Mouse (Mus musculus) forebrain, embryonic 12.5 days (tissue): ENCODE measurements around the gene Sorcs2. TPM values are rescaled to one million over a fixed set of nuclear protein-coding genes. Genes with fewer than 3 reads are reported as not detected.

Experiments
- ATAC-seq: fragments of 200-750 bp; cut with Nextera tagmentation; 2 replicates; pipeline ENCODE4 v1.8.0; 2017; ENCODE audit warnings: moderate TSS enrichment; ENCODE audit not compliant: low FRiP score
- H3K27ac ChIP-seq: fragments of 300-500 bp; sonication (generic); 2 replicates; pipeline ENCODE4 v1.5.1; 2016; ENCODE audit warnings: mild to moderate bottlenecking
- H3K27me3 ChIP-seq: fragments of 300-500 bp; sonication (generic); 2 replicates; pipeline ENCODE4 v1.6.1; 2016; ENCODE audit warnings: mild to moderate bottlenecking
- H3K36me3 ChIP-seq: fragments of 300-500 bp; sonication (generic); replicated peaks from 2 replicates; pipeline ENCODE4 v1.6.1; 2016; ENCODE audit warnings: mild to moderate bottlenecking
- H3K4me1 ChIP-seq: fragments of 300-500 bp; sonication (generic); 2 replicates; pipeline ENCODE4 v1.6.1; 2016
- H3K4me2 ChIP-seq: fragments of 300-500 bp; sonication (generic); 2 replicates; pipeline ENCODE4 v1.6.1; 2016; ENCODE audit warnings: mild to moderate bottlenecking, moderate library complexity
- H3K4me3 ChIP-seq: fragments of 300-500 bp; sonication (generic); replicated peaks from 2 replicates; pipeline ENCODE4 v1.5.1; 2016; ENCODE audit warnings: mild to moderate bottlenecking
- H3K9ac ChIP-seq: fragments of 300-500 bp; sonication (generic); 2 replicates; pipeline ENCODE4 v1.6.1; 2016; ENCODE audit warnings: mild to moderate bottlenecking
- H3K9me3 ChIP-seq: fragments of 300-500 bp; sonication (generic); 2 replicates; pipeline ENCODE4 v1.6.1; 2016
- WGBS: fragments of 180-500 bp; shearing (Covaris S2); methylation state at CpG from one replicate; pipeline ENCODE4 v1.1.7; 2016; 5-methylcytosine and 5-hydroxymethylcytosine counted together
- polyA plus RNA-seq: library from polyadenylated mRNA; unstranded; fragments of >200 nt; fragmentation: Nextera tagmentation; extraction: Ambion mirVana; gene quantifications from 2 replicates; pipeline ENCODE4 v1.2.1, GENCODE M21; 2016

Sorcs2 gene
- polyA plus RNA-seq, 1 experiment from 2014 or later, result 11.0 TPM

GRCm38 (mm10) chr5:36368511-36369135, 29.3 kb downstream of the Sorcs2 start:
- no peak overlapping the region for H3K9ac ChIP-seq
- WGBS, result 78% methylated on average over 7 of the region's 7 CpGs
- H3K4me1 ChIP-seq, result peaks cover 37% of the 10 kb centered on the region
- H3K4me3 ChIP-seq, result no peak overlapping the region
- no peak overlapping the region for H3K4me2 ChIP-seq
- H3K27ac ChIP-seq, result peak overlapping the region; percentile 59; the same call in 1 of the 2 replicates
- no peak for ATAC-seq
- no peaks in the 10 kb centered on the region for H3K36me3 ChIP-seq
- no peaks in the 10 kb centered on the region for H3K9me3 ChIP-seq
- peaks cover 1% of the 10 kb centered on the region; the same call in 1 of the 2 replicates for H3K27me3 ChIP-seq

DNA sequence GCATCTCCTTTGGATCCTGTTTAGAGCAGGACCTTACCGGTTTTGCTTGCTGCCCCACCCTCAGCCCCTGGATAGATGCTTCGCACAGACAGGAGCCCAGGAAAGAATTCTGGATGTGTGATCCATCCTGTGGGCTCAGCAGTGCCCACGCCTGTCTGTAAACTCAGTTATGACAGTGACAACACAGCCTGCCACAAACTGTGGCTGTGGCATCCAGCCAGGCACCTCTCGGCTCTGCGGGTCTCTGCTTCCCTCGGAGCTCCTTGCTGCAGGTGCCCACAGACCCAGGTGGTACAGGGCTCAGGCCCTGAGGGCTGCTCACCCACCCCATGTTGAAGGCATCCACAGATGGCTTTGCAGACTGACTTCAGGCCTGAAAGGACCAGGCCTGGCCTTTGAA, 30.0 kb downstream of the Sorcs2 start:
- no peak overlapping the region for H3K27ac ChIP-seq
- H3K36me3 ChIP-seq, result no peaks in the 10 kb centered on the region
- H3K9ac ChIP-seq, result no peak overlapping the region
- H3K9me3 ChIP-seq, result no peaks in the 10 kb centered on the region
- no peak overlapping the region for H3K4me2 ChIP-seq
- H3K27me3 ChIP-seq, result no peaks in the 10 kb centered on the region; the same call in 1 of the 2 replicates
- 91% methylated on average over 6 of the region's 6 CpGs for WGBS
- H3K4me1 ChIP-seq, result peaks cover 30% of the 10 kb centered on the region
- H3K4me3 ChIP-seq, result no peak overlapping the region
- no peak for ATAC-seq

- Histone ChIP-seq H3K27ac (no peak overlapping the region), H3K4me1 (peaks cover 25% of the 10 kb centered on the region), H3K27me3 (no peaks in the 10 kb centered on the region; the same call in 1 of the 2 replicates), H3K9ac (no peak overlapping the region), H3K4me2 (no peak overlapping the region), H3K9me3 (no peaks in the 10 kb centered on the region), H3K36me3 (no peaks in the 10 kb centered on the region), H3K4me3 (no peak overlapping the region)
- ATAC-seq, result no peak
- 80% methylated on average over 3 of the region's 3 CpGs for WGBS
Observed at GRCm38 (mm10) chr5:36367181-36367610, 30.7 kb downstream of the Sorcs2 start.

DNA sequence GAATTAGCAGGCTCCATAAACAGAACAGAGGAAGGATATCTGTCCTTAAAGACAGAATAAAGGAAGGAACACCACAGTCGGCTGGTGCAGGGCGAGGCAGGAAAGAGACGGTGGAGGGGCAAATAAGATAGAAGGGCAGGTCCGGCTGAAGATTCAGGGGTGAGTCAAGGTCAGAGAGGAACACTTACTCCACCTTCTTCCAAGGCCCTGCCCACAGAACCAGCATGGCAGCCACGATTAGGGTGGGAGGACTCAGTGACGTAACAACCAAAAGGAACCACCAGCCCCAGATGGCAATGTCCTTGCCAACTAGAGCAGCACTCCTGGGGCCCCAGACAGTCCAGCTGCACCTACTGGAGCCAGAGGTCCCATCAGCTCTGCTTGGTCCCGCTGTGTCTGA, 36.2 kb downstream of the Sorcs2 start:
- H3K9ac ChIP-seq, result no peak overlapping the region
- H3K4me3 ChIP-seq, result no peak overlapping the region
- H3K36me3 ChIP-seq, result no peaks in the 10 kb centered on the region
- 91% methylated on average over 7 of the region's 7 CpGs for WGBS
- H3K9me3 ChIP-seq, result no peaks in the 10 kb centered on the region
- H3K4me2 ChIP-seq, result no peak overlapping the region
- no peak for ATAC-seq
- peaks cover 16% of the 10 kb centered on the region for H3K4me1 ChIP-seq
- H3K27ac ChIP-seq, result no peak overlapping the region
- H3K27me3 ChIP-seq, result no peaks in the 10 kb centered on the region

DNA sequence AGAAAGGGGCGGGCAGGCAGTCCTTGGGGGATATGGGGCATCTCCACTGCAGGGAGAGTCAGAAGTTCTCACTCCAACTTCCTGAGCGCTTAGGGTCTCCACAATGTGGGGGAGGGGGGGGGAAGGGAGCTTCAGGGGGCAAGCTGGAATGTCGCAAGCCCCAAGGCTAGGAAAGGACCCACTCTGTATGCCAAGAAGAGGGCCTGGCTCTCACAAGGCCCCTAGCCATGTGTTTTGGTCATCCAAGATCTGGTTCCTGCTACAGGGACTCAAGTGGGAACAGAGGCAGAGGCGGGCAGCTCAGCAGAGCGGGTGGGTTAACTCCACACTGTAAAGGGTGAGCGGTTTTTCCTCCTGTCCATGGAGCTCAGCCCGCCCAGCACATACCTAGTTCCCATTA, 37.6 kb downstream of the Sorcs2 start:
- 78% methylated on average over 7 of the region's 7 CpGs for WGBS

DNA sequence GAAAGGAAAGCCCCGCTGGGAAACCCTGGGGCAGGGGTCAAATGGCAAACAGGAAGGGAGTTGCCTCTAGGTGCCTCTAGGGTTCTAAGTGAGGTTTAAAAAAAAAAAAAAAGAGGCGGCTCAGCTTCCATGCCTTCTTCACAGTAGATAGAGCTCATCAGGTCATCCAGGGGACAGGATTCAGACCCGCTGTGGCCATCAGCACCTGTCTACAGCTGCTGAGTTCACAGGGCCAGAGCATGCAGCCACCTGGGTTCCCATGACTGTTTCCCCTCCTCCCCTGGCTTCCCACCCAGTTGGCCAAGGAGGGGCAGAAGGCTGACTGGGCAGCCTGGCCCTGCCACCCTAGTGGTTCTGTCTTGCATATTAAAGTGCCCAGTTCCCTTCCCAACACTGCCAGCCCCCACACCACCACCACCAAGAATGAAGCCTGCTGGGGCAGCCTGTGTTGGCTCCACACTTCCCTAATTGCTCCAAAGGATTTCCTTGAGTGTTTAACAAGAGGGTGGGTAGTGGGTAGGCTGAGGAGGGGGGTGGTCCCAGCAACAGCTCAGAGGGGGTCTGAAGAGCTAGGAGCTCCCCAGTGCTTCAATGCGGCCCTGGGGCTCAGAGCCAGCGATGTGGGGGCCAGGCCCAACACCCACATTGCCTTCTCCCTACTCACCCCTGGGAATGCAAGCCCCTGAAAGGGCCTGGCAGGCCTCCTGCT, 38.2 kb downstream of the Sorcs2 start:
- ATAC-seq, result no peak
- H3K27ac ChIP-seq, result no peak overlapping the region

More for the DNA sequence above, 37.6 kb downstream of the Sorcs2 start:
- no peaks in the 10 kb centered on the region for H3K36me3 ChIP-seq
- no peak overlapping the region for H3K4me2 ChIP-seq
- no peak overlapping the region; the same call in 1 of the 2 replicates for H3K9ac ChIP-seq
- peaks cover 16% of the 10 kb centered on the region for H3K4me1 ChIP-seq
- H3K4me3 ChIP-seq, result no peak overlapping the region
- H3K27ac ChIP-seq, result no peak overlapping the region
- 0 out of 2 replicates have a peak, but pooled peaks have one; percentile 9 for ATAC-seq
- H3K27me3 ChIP-seq, result no peaks in the 10 kb centered on the region
- no peaks in the 10 kb centered on the region for H3K9me3 ChIP-seq

GRCm38 (mm10) chr5:36358161-36358560, 39.8 kb downstream of the Sorcs2 start:
- 92% methylated on average over 4 of the region's 4 CpGs for WGBS

More for the DNA sequence above, 38.2 kb downstream of the Sorcs2 start:
- Histone ChIP-seq H3K4me2 (no peak overlapping the region), H3K27me3 (no peaks in the 10 kb centered on the region), H3K4me3 (no peak overlapping the region), H3K4me1 (peaks cover 16% of the 10 kb centered on the region), H3K9me3 (no peaks in the 10 kb centered on the region), H3K36me3 (no peaks in the 10 kb centered on the region), H3K9ac (no peak overlapping the region; the same call in 1 of the 2 replicates)
- WGBS, result 66% methylated on average over 5 of the region's 5 CpGs

DNA sequence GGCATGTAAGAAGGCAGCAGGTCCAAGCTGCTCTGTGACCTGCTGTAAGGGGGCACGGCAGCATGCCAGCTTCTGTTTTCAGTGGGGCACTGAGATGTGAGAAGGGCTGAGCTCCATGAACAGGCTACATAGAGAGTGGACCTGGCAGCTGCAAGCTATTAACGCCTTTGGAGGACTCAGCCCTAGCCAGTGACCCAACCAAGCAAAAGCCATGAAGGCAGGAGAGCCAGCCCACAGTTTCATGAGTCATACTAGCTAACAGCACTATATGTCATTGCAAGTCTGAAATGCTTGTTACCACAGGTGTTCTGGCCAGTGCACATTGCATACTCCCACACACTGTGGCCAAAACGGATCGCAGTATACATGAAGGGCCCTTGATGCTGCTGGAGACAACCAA, 41.3 kb downstream of the Sorcs2 start:
- H3K27ac ChIP-seq, result no peak overlapping the region
- H3K4me1 ChIP-seq, result peaks cover 16% of the 10 kb centered on the region
- no peak overlapping the region for H3K9ac ChIP-seq
- no peak overlapping the region for H3K4me3 ChIP-seq
- no peaks in the 10 kb centered on the region for H3K36me3 ChIP-seq
- no peak for ATAC-seq
- WGBS, result 86% methylated on average over 4 of the region's 4 CpGs
- no peaks in the 10 kb centered on the region for H3K9me3 ChIP-seq
- no peaks in the 10 kb centered on the region for H3K27me3 ChIP-seq
- no peak overlapping the region for H3K4me2 ChIP-seq

More at GRCm38 (mm10) chr5:36358161-36358560, 39.8 kb downstream of the Sorcs2 start:
- Histone ChIP-seq H3K4me1 (peaks cover 16% of the 10 kb centered on the region), H3K27ac (no peak overlapping the region), H3K27me3 (no peaks in the 10 kb centered on the region), H3K36me3 (no peaks in the 10 kb centered on the region), H3K9ac (no peak overlapping the region), H3K9me3 (no peaks in the 10 kb centered on the region), H3K4me3 (no peak overlapping the region), H3K4me2 (no peak overlapping the region)
- no peak for ATAC-seq

DNA sequence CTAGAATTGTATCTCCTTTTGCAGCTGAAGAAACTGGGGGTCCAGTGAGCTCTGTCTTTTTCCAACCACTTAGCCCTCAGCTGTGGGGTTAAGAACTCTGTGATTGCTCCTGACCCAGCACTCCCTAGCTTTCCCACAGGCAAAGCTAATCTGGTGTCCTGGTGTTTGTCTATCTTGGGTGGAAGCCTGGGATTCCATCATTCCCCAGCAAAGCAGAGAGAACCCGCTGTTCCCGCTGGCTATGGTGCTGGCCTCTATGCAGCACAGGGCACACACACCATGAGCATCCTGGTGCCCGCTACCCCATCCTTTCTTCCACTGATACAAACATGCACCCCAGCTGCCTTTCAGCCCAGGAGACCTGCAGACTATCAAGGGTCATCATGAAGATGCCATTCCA, 42.3 kb downstream of the Sorcs2 start:
- no peaks in the 10 kb centered on the region for H3K36me3 ChIP-seq
- peaks cover 14% of the 10 kb centered on the region for H3K4me1 ChIP-seq
- H3K27me3 ChIP-seq, result no peaks in the 10 kb centered on the region
- no peak overlapping the region for H3K9ac ChIP-seq
- no peak overlapping the region for H3K4me2 ChIP-seq
- H3K4me3 ChIP-seq, result no peak overlapping the region
- no peak overlapping the region for H3K27ac ChIP-seq
- 96% methylated on average over 3 of the region's 3 CpGs for WGBS
- ATAC-seq, result no peak
- no peaks in the 10 kb centered on the region for H3K9me3 ChIP-seq

GRCm38 (mm10) chr5:36353679-36354078, 44.3 kb downstream of the Sorcs2 start:
- no peak for ATAC-seq
- H3K9me3 ChIP-seq, result no peaks in the 10 kb centered on the region
- 93% methylated on average over 6 of the region's 6 CpGs for WGBS

DNA sequence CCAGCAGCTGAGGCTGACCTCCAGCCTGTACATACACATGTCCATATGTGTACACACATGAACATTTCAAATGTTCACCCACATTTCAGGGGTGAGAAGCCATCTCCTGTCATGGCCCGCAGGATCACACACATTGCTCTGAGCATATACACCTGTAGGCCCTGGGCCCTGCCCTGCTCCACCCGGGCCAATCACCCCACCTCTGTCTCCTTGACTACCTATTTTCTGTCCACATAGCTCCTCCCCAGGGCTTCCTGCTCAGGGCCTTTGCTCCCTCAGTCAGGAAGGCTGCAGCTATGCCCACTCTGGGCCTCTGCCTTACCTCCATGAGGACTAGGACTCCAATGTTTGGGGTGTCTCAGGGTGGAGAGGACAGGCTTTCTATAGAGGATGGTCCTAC, 44.7 kb downstream of the Sorcs2 start:
- Histone ChIP-seq H3K4me3 (no peak overlapping the region), H3K36me3 (no peaks in the 10 kb centered on the region), H3K9ac (no peak overlapping the region), H3K4me1 (peaks cover 6% of the 10 kb centered on the region; the same call in 1 of the 2 replicates), H3K9me3 (no peaks in the 10 kb centered on the region), H3K4me2 (no peak overlapping the region), H3K27me3 (no peaks in the 10 kb centered on the region), H3K27ac (no peak overlapping the region)
- ATAC-seq, result no peak
- 96% methylated on average over 2 of the region's 2 CpGs for WGBS

More at GRCm38 (mm10) chr5:36353679-36354078, 44.3 kb downstream of the Sorcs2 start:
- H3K27me3 ChIP-seq, result no peaks in the 10 kb centered on the region
- no peaks in the 10 kb centered on the region for H3K36me3 ChIP-seq
- H3K9ac ChIP-seq, result no peak overlapping the region
- no peak overlapping the region for H3K4me3 ChIP-seq
- peaks cover 2% of the 10 kb centered on the region; the same call in 1 of the 2 replicates for H3K4me1 ChIP-seq
- H3K27ac ChIP-seq, result no peak overlapping the region
- H3K4me2 ChIP-seq, result no peak overlapping the region

DNA sequence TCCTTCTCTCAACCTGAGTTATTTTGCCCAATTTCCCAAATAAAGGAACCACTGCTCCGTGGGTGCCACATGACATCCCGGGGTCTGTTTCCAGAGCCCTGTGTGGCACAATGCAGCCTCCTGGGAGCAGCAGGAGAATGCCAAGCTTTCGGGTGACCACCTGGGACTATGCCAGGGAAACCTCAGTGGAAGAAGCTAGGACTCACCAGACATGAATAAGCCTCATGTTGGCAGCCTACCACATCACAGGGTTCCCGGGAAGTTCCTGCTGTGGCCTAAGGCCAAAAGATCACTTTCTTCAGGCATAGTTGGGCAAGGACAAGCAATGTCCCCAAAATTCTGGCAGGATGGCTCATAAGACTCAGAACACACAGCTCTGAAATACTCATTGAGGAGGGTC, 51.2 kb downstream of the Sorcs2 start:
- Histone ChIP-seq H3K36me3 (no peaks in the 10 kb centered on the region), H3K4me1 (peaks cover 8% of the 10 kb centered on the region; the same call in 1 of the 2 replicates), H3K27me3 (no peaks in the 10 kb centered on the region), H3K27ac (no peak overlapping the region), H3K9ac (no peak overlapping the region), H3K4me3 (no peak overlapping the region), H3K9me3 (no peaks in the 10 kb centered on the region), H3K4me2 (no peak overlapping the region)
- ATAC-seq, result no peak
- WGBS, result 87% methylated on average over 4 of the region's 4 CpGs
